Mouse (Mus musculus) kidney, embryonic 14.5 days (tissue): Measurements from ENCODE around the gene Itih5. TPM values are rescaled to one million over a fixed set of nuclear protein-coding genes. Genes with fewer than 3 reads are reported as not detected.

ENCODE experiments used
- ATAC-seq: fragments of 200-750 bp; cut with Nextera tagmentation; 2 replicates; pipeline ENCODE4 v1.8.0; 2017; ENCODE audit warnings: moderate number of reproducible peaks, mild to moderate bottlenecking, moderate TSS enrichment, moderate library complexity; ENCODE audit not compliant: low FRiP score, low TSS enrichment
- H3K27ac ChIP-seq: fragments of 300-500 bp; sonication (generic); 2 replicates; pipeline ENCODE4 v1.5.1; 2014; ENCODE audit warnings: low read depth, mild to moderate bottlenecking, low read length, moderate library complexity, mixed read lengths
- H3K27me3 ChIP-seq: fragments of 300-500 bp; sonication (generic); 2 replicates; pipeline ENCODE4 v1.6.1; 2014; ENCODE audit warnings: mild to moderate bottlenecking, low read length; ENCODE audit not compliant: control insufficient read depth, insufficient read depth
- H3K36me3 ChIP-seq: fragments of 300-500 bp; sonication (generic); 2 replicates; pipeline ENCODE4 v1.6.1; 2014; ENCODE audit warnings: low read length, mixed read lengths; ENCODE audit not compliant: control insufficient read depth, insufficient read depth
- H3K4me1 ChIP-seq: fragments of 300-500 bp; sonication (generic); 2 replicates; pipeline ENCODE4 v1.6.1; 2014; ENCODE audit warnings: low read length, mixed read lengths; ENCODE audit not compliant: control insufficient read depth, insufficient read depth
- H3K4me2 ChIP-seq: fragments of 300-500 bp; sonication (generic); replicated peaks from 2 replicates; pipeline ENCODE4 v1.6.1; 2014; ENCODE audit warnings: low read depth, mild to moderate bottlenecking, low read length
- H3K4me3 ChIP-seq: fragments of 300-500 bp; sonication (generic); 2 replicates; pipeline ENCODE4 v1.5.1; 2014; ENCODE audit warnings: mild to moderate bottlenecking, low read length
- H3K9ac ChIP-seq: fragments of 300-500 bp; sonication (generic); 2 replicates; pipeline ENCODE4 v1.6.1; 2014; ENCODE audit warnings: low read depth, mild to moderate bottlenecking, low read length, moderate library complexity
- H3K9me3 ChIP-seq: fragments of 300-500 bp; sonication (generic); 2 replicates; pipeline ENCODE4 v1.6.1; 2016; ENCODE audit warnings: low read length; ENCODE audit not compliant: control insufficient read depth
- WGBS: fragments of 180-500 bp; shearing (Covaris S2); extraction: QIAGEN DNeasy Blood & Tissue Kit; methylation state at CpG from one replicate; pipeline ENCODE4 v1.1.7; 2014; 5-methylcytosine and 5-hydroxymethylcytosine counted together
- polyA plus RNA-seq: library from polyadenylated mRNA; unstranded; fragments of >200 nt; fragmentation: Nextera tagmentation; extraction: Ambion mirVana; gene quantifications from 2 replicates; pipeline ENCODE4 v1.2.1, GENCODE M21; 2014

The Itih5 gene
- polyA plus RNA-seq, 1 experiment from 2014 or later, result 3.9 TPM

DNA sequence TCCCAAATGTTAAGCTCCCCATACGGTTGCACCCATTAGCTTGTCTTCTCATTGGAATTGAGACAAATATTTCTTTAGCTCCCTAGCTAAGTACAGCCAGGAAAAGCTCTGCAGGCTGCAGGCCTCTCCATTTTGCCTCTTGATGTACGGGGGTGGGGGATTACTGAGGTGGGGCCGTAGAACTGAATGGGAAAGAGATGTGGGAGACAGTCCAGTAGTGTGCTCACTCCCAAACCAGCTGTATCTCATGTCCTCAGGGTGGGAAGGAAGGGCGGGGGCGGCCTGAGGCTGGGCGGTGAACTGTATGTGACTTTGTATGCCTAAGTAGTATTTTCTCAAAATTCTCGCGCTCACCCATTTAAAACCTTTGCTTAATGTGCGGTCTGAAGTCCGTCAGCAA is 3.8 kb downstream of the Itih5 start:
- no peak overlapping the region for H3K4me2 ChIP-seq
- H3K27me3 ChIP-seq, result no peaks in the 10 kb centered on the region
- ATAC-seq, result no peak
- H3K27ac ChIP-seq, result no peak overlapping the region
- H3K36me3 ChIP-seq, result no peaks in the 10 kb centered on the region
- no peak overlapping the region for H3K4me3 ChIP-seq
- peaks cover 7% of the 10 kb centered on the region; the same call in 1 of the 2 replicates for H3K4me1 ChIP-seq
- H3K9ac ChIP-seq, result no peak overlapping the region
- no peaks in the 10 kb centered on the region for H3K9me3 ChIP-seq
- WGBS, result 58% methylated on average over 10 of the region's 10 CpGs

DNA sequence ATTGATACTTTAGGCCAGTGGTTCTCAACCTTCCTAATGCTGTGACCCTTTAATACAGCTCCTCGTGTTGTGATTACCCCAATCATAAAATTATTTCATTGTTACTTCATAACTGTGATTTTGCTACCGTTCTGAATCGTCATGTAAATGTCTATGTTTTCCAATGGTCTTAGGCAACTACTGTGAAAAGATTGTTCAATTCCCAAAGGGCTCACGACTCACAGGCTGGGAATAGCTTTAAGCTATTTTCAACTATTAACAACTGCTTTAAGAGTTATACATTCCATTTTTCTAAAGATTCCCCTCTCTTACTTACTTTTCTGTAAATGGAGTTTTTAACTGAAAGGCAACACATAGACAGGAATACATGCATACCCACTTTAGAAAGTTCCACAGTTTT is 8.6 kb downstream of the Itih5 start:
- Histone ChIP-seq H3K9me3 (no peaks in the 10 kb centered on the region), H3K9ac (no peak overlapping the region), H3K4me1 (no peaks in the 10 kb centered on the region), H3K27ac (no peak overlapping the region), H3K27me3 (no peaks in the 10 kb centered on the region), H3K36me3 (no peaks in the 10 kb centered on the region), H3K4me2 (no peak overlapping the region), H3K4me3 (no peak overlapping the region)
- 94% methylated on average over 4 of the region's 4 CpGs for WGBS
- no peak for ATAC-seq

DNA sequence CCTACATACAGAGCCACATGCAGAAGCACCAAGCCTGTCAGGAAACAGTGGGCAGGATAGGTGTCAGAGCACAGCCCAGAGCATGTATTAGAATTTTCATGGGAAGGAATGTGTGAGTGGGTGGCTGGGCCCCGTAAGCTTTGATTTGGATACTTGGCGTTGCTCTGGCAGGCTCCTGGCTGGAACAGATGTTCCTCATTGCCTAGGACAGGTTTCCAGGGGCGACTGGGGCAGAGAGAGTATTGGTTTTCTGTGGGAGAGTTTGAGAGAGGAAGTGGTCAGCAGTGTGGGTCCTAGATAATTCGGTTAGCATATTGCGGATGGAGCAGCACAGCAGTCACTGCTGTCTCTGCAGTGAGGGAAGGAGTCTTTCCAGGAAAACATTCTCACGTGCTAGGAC is 13.3 kb downstream of the Itih5 start:
- H3K4me2 ChIP-seq, result no peak overlapping the region
- H3K36me3 ChIP-seq, result no peaks in the 10 kb centered on the region
- ATAC-seq, result no peak
- H3K4me3 ChIP-seq, result no peak overlapping the region
- no peak overlapping the region for H3K27ac ChIP-seq
- no peaks in the 10 kb centered on the region for H3K27me3 ChIP-seq
- no peak overlapping the region for H3K9ac ChIP-seq
- no peaks in the 10 kb centered on the region for H3K4me1 ChIP-seq
- WGBS, result 30% methylated on average over 6 of the region's 6 CpGs
- H3K9me3 ChIP-seq, result no peaks in the 10 kb centered on the region

DNA sequence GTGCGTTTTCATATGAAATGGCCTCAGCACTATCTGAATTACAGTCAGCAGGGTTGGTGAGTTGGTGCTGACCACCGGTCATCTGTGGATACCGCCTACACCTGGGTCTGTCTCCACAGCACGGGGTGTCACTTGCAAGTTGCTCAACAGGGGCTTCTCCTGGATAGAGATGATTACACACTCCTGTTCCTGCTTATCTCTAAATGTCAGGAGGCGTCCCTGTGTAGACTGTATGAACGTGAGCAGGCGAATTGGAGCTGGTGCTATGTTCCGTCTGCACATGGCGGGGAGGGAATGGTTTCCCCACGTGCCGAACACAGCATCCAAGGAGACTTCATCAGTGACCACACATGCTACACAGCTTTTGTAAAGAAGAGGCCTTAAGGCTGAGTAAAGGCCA is 13.9 kb downstream of the Itih5 start:
- no peaks in the 10 kb centered on the region for H3K27me3 ChIP-seq
- H3K4me3 ChIP-seq, result no peak overlapping the region
- ATAC-seq, result no peak
- 93% methylated on average over 11 of the region's 11 CpGs for WGBS
- H3K4me1 ChIP-seq, result no peaks in the 10 kb centered on the region
- no peaks in the 10 kb centered on the region for H3K9me3 ChIP-seq
- H3K4me2 ChIP-seq, result no peak overlapping the region
- no peak overlapping the region for H3K27ac ChIP-seq
- H3K36me3 ChIP-seq, result no peaks in the 10 kb centered on the region
- H3K9ac ChIP-seq, result no peak overlapping the region

DNA sequence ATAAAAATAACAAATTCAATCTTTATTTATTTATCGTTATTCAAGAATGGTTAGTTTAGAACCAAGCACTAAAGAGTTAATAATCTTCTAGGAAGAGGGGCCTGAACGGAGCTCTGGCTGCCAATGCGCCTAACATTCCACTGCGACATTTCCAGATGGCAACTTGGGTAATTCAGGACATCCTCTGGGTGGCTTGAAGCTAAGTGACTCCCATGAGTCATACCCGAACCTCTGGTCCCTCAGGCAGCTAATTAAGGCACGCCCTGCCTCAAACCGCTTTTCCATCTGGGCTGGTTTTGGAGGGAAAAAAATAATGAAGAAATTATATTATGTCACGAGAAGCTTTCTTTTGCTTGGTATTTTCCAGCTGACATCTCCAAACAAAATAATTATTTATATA is 14.6 kb downstream of the Itih5 start:
- no peak overlapping the region for H3K9ac ChIP-seq
- H3K9me3 ChIP-seq, result no peaks in the 10 kb centered on the region
- no peak for ATAC-seq
- no peak overlapping the region for H3K27ac ChIP-seq
- 58% methylated on average over 8 of the region's 8 CpGs for WGBS
- no peak overlapping the region for H3K4me2 ChIP-seq
- H3K27me3 ChIP-seq, result no peaks in the 10 kb centered on the region
- no peaks in the 10 kb centered on the region for H3K36me3 ChIP-seq
- no peak overlapping the region for H3K4me3 ChIP-seq
- H3K4me1 ChIP-seq, result no peaks in the 10 kb centered on the region

DNA sequence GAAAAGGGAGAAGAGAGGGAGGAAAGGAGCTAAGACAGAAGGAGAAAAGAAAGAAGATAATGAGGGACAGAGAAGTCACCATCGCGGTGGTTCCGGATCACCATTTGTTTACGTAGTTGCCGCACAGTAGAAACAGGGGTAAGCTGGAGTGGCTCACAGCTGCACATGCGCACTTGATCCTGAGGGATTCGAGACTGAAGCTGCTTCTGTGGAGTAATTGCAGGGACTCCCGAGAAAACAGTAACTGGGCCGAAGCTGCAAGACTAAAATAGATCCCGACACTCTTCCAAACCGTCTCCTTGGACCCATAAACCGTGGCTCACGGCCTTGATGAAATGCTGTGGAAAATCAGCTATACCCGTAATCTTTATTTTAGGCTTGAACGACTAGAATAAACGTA is 16.6 kb downstream of the Itih5 start:
- H3K36me3 ChIP-seq, result no peaks in the 10 kb centered on the region
- 92% methylated on average over 16 of the region's 16 CpGs for WGBS
- no peak for ATAC-seq
- no peak overlapping the region for H3K4me2 ChIP-seq
- no peaks in the 10 kb centered on the region for H3K9me3 ChIP-seq
- no peak overlapping the region for H3K4me3 ChIP-seq
- no peaks in the 10 kb centered on the region for H3K4me1 ChIP-seq
- no peak overlapping the region for H3K9ac ChIP-seq
- no peak overlapping the region for H3K27ac ChIP-seq
- H3K27me3 ChIP-seq, result no peaks in the 10 kb centered on the region

DNA sequence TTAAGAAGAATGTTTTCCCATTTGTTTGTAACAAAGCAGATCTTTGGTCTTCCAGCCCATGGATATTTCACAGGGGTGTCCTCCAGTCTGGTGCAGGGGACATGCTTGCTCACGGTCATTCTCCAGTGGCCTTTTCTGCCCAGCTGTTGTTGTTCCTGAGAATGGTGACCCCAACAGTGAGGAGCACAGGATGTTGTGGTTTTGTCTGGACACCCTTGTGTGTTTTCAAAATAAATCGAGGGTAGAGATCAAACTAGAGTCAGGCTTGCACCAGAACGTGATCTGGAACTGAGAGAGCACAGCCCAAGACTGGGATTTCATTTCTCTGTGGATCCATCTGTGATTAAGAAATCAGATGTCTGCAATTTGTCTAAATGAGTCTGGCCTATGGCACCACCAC is 40.2 kb downstream of the Itih5 start:
- Histone ChIP-seq H3K4me2 (no peak overlapping the region), H3K4me1 (no peaks in the 10 kb centered on the region), H3K27ac (no peak overlapping the region), H3K9ac (no peak overlapping the region), H3K9me3 (no peaks in the 10 kb centered on the region), H3K4me3 (no peak overlapping the region), H3K27me3 (no peaks in the 10 kb centered on the region), H3K36me3 (no peaks in the 10 kb centered on the region)
- 48% methylated on average over 3 of the region's 3 CpGs for WGBS
- no peak for ATAC-seq

DNA sequence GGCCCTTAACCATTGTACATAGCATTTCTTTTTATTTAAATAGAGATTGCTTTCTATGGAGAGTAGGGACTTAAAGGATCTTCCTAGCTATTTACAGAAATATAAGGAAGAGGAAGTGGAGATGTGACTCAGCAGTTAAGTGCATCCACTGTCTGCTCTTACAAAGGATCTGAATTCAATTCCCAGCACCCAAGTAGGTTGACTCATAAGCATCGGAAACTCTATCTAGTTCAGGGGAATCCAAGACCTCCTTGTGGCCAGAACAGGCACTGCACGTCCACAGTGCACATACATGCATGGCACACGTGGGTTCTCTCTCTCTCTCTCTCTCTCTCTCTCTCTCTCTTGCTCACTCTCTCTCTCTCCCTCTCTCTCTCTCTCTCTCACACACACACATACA is 41.8 kb downstream of the Itih5 start:
- H3K27me3 ChIP-seq, result no peaks in the 10 kb centered on the region
- H3K4me2 ChIP-seq, result no peak overlapping the region
- WGBS, result 89% methylated on average over 3 of the region's 3 CpGs
- no peak overlapping the region for H3K9ac ChIP-seq
- no peak overlapping the region for H3K4me3 ChIP-seq
- no peak for ATAC-seq
- H3K9me3 ChIP-seq, result no peaks in the 10 kb centered on the region
- H3K27ac ChIP-seq, result no peak overlapping the region
- H3K36me3 ChIP-seq, result no peaks in the 10 kb centered on the region
- no peaks in the 10 kb centered on the region for H3K4me1 ChIP-seq

DNA sequence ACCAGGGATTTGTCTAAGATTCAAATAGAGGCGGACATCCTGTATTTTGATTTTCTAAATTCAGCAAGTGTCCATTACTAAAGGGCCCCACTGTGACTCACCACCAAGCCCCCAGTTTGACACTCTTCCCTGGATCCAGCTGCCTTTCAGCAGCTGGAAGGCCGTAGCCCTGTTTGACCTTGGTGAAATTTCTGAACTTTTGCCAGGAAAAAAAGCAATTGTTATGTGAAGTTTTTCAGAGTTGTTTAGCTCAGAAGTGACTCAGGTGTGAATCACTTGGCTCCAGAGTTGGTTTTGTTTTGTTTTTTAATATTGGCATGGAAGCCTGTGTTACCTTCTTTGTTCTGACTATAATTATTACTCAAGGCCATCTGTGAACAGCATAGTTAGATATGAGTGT is 46.0 kb downstream of the Itih5 start:
- Histone ChIP-seq H3K27me3 (no peaks in the 10 kb centered on the region), H3K36me3 (no peaks in the 10 kb centered on the region), H3K27ac (no peak overlapping the region), H3K4me2 (no peak overlapping the region), H3K4me3 (no peak overlapping the region), H3K9me3 (no peaks in the 10 kb centered on the region), H3K9ac (no peak overlapping the region), H3K4me1 (no peaks in the 10 kb centered on the region)
- no peak for ATAC-seq
- 71% methylated on average over 2 of the region's 2 CpGs for WGBS
